Mouse (Mus musculus): ENCODE results near the gene Cd302.
A peak's percentile ranks its signal among the peaks of the same experiment; 100 is the strongest.

The Cd302 gene

GRCm38 (mm10) chr2:60284467-60284821, at the start of gene Cd302:
Cd302 (minus strand) TSS chr2:60284488.
- no peak for DNase-seq (ENCODE audit: low spot score in 2 of 2)

GRCm38 (mm10) chr2:60328641-60329040, 44.4 kb upstream of the Cd302 start:
- DNase-seq (ENCODE audit: low spot score in 2 of 2): no peak

DNA sequence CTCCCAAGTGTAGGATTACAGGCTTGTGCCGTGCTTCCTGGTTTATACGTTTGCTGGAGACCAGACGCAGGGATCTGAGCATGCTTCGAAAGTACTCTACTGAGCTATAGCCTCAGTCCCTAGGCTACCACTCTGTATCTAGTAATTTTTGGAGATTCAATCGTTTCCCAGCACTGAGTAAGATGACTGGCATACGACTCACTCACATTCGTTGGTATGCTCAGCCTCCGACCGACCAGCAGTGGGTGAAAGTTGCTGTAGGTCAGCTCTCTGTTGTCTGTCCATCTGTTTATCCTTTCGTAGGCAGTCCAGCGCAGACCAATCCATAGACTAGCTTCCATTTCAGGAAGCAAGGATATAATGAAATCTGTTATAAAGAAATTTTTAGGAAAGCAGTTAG, 43.3 kb upstream of the Cd302 start:
- DNase-seq (ENCODE audit: low spot score in 2 of 2): no peak

DNA sequence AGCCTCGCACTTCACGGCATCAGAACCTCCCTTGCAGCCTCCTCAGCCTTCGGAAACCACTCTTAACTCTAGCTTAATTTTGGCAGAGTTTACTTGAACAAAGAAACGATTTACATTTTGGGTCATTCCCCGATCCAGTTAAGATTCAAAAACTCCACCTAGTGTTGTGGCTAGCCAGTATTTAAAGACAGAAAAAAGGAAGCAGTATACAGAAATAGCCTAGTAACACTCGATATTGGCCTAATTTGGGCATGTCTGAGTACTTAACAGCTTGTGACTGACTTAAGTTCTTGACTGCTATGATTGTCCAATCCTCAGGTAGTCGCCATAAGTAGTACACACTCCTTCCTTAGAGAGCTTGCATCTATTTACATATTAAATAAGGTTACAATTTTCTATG, 42.7 kb upstream of the Cd302 start:
- DNase-seq (ENCODE audit: low spot score in 2 of 2): no peak

GRCm38 (mm10) chr2:60323411-60323810, 39.1 kb upstream of the Cd302 start:
- no peak for DNase-seq (ENCODE audit: low spot score in 2 of 2)

DNA sequence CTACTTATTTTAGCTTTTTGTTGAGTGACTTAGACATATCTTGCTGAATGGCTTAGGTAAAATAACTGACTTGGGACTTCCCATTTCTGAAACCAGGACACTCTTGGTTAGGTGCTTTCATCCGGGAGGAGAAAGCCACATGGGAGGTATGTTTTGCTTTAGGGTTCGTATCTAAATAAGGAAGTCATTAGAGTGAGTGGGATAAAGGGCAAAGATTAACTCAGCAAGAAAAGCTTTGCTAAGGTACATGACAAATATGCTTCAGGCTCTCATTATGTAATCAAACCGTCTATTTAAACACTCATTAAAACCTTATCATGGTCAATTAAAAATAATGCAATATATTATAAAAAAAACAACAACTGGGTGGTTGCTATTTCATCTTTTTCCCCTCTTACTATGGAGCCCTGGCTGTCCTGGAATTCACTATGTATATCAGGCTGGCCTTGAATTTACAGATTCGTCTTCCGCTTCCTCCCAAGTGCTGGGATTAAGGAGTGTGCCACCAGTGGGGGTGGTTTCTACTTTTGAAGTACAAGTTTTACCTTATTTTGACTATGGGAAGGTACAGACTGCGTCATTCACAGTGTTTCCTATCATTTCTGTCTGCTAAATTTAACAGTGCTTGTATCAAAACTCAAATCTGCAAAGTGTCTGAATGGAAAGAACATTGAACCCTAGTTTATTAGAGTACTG, 37.9 kb upstream of the Cd302 start:
- DNase-seq (ENCODE audit: low spot score in 2 of 2): peak in 1 of 2 experiments; percentile 4

DNA sequence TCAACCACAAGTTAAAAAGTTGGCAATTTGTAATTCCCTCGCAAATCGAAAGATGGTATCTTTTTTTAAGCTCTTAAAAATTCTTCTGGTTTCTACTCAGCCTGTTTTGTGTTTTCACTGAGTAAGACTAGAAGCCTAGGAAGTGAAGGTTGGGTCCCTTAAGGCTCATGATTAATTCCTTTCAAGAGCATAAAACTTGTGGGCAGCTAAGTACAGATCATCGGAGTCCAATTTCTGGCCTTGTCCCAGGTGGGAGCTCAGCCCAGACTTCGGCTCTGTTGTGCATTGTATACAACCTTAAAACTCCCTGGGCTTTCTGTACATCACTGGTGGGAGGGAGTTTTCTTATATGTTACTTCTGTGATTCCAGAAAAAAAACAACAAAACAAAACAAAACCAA, 19.5 kb upstream of the Cd302 start:
- DNase-seq (ENCODE audit: low spot score in 2 of 2): no peak

GRCm38 (mm10) chr2:60299323-60299722, 15.0 kb upstream of the Cd302 start:
- no peak for DNase-seq (ENCODE audit: low spot score in 2 of 2)

DNA sequence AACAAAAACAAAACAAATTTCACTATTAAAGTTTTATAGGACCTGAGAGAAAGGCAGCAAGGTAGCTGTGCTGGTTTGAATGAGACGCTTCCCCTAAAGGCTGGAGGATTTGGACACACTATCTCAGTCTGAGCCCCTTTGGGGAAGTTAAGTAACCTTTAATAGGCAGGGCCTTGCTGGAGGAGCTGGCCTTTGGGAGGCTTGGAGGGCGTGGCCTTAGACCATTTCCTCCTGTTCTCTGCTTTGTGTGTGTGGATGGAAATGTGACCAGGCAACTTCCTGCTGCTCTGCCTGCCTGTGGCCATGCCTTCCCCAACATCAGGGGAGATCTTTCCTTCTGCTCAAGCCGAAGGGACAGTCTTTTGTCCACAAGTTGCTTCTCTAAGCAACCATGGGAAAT, 14.0 kb upstream of the Cd302 start:
- no peak for DNase-seq (ENCODE audit: low spot score in 2 of 2)

DNA sequence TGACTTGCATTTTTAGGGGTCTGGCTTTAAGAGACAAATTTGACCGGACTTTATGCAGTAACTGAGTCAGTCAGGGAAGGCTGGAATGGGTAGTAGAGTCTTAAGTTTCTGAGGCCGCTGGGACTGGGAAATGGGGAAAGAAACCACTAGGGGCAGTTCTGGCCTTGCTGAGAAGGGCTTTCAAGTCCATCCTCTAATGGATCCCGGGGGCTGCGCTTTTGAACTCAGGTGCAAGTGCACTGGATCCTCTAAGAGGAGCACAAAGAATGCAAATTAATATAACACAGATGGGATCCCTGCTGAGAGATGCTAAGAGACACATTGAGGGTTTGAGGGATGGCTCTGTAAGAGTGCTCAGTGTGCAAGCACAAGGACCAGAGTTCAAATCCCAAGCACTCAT, 7.1 kb upstream of the Cd302 start:
- DNase-seq (ENCODE audit: low spot score in 2 of 2): no peak

- DNase-seq (ENCODE audit: low spot score in 2 of 2): no peak
Measured at GRCm38 (mm10) chr2:60289451-60289850, 5.2 kb upstream of the Cd302 start.

DNA sequence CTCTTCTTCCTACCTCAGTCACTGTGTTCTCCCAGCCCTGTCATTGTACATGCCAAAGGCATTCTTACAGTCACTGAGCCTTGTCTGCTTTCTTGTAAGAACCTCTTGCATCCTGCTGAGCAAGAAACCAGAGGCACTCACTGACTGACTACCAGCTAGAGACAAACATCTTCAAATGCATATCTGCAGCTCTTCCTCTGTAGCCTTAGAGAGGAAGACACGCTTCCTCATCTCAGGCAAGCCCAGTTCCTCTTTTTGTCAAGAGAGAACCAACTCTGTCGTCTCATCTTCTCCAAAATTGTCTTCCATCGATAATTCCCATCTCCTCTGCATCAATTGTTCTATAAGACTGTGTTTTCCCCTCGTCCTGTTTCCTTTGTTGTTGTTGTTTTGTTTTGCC, 4.3 kb upstream of the Cd302 start:
- DNase-seq (ENCODE audit: low spot score in 2 of 2): no peak

DNA sequence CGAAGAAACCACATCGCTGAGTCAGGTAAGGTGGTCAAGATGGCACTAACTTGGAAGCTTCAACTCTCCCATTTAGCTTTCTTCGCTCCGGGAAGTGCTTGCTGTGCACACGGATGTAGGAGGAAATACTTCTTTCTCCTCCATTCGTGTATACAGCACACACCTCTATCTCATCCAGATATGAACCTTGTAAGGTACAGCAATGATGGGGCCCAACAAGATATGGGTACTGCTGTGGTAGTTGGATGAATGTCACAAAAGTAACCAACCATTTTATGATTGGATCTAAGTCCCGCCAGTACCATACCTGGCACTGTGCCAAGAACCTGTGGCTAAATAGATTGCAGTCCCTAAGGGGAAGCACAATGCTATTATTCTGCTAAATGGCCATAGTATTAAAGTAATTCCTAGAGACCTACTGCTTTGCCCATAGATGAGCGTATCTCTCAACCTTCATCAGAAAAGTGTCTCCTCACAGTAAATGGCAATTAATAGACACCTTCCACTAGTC, 874 bp upstream of the Cd302 start:
- no peak for DNase-seq (ENCODE audit: low spot score in 2 of 2)

DNA sequence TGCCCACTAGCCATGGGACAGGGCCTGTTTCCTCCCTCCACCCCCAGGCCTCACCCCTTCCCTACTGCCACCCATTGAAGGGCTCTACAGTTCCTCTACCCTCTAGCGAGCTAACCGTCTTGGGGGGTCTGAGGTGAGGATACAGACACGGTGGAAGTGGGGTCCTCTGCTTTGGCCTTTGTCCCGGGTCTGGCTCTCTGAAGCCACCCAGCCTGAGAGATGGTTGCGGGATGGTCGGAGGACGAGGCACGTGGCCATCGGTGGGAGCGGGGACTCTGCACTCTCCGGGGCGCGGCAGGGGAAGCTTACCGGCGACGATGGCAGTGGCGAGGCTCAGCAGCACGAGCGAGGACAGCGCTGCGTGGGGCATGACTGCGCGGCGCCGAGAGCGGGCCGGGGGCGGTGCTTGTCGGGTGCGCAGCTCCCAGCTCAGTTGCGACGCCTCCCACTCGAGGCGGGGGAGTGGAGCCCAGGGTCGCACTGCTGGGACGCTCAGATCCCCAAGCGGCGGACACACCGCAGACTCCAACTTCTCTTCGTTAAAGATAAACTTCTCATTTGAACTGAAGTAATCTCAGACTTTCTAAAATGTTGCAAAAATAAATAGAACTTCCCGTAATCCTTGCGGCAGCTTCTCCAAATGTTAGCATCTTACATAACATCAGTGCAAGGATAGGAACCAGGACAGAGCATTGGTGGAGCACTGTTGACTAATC, 379 bp downstream of the Cd302 start:
- DNase-seq (ENCODE audit: low spot score in 2 of 2): peak; percentile 76 to 77

DNA sequence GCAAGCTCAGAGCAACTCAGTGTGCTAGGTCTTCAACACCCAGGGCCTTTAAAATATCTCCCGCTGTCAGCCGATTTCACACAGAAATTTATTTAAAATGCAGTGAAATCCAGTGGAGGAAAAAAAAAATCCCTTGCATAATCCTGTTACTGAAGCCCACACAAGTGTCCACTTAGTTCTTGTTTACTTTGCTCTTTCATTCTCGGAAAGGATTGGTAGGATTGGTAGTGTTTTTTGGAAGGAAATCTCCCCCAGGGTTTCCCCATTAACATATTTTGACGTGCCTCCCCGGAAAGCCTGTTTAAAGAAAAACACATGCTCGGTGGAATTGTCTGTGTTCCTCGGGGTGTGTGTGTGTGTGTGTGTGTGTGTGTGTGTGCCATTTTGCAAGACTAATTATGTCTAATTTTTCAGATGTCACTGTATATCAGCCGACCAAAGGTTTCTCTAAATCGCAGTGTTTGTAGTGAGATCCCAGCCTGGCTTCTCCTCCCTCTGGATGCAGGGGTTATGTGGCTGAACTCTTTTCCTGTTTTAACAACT, 1.0 kb downstream of the Cd302 start:
- DNase-seq (ENCODE audit: low spot score in 2 of 2): peak; percentile 7 to 15

DNA sequence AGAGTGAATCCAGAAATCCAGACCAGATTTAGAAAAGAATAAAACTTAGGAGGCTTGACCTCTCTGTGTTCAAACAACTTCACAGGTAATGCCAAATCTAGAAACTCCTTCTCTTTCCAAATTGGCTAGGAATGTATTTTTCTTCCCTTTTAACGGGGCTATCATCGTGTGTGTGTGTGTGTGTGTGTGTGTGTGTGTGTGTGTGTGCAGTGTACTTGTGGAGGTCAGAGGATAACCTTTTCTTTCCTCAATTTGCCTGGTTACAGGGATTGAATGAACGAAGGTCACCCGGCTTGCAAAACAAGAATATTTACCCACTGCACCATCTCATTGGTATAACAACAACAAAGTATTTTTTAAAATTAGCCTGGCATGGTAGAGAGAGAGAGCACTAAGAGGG, 1.7 kb downstream of the Cd302 start:
- no peak for DNase-seq (ENCODE audit: low spot score in 2 of 2)

DNA sequence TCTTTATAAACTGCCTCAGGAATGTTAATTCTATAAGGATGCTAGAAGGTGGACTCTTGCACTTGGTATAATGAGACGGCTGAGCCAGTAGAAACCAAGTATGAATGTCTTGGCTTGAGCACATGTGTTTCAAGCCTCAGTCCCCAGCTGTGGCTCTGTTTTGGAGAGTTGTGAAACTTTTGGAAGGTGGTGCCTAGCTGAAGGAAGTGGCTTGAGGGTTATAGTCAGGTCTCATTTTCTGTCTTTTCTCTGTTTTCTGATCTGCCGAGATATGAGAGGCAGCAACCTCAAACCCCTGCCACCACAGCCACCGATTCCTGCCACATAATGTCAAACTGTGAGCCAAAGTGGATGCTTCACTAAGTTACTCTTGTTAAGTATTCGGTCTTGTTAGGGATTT, 5.7 kb downstream of the Cd302 start:
- DNase-seq (ENCODE audit: low spot score in 2 of 2): no peak

GRCm38 (mm10) chr2:60269856-60270479, 14.3 kb downstream of the Cd302 start:
- no peak for DNase-seq (ENCODE audit: low spot score in 2 of 2)

DNA sequence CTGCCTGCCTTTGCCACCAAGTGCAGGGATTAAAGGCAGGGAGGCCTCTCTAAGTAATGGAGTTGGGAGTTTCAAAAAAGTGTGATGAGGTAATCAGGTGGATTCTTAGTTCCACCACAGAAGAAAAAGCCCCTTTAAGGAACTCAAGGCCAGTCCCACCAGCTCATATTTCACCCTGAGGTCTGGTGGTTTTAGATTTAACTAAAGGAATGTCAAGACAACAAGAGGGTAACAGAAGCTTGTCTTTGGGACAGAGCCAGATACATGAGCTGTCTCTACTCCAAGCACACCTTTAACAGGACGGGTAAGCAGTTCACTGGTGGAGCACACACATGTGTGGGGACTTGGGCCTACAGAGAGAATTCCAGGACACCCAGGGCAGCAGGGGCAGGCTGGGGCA, 16.7 kb downstream of the Cd302 start:
- DNase-seq (ENCODE audit: low spot score in 2 of 2): no peak

GRCm38 (mm10) chr2:60260621-60261350, 23.5 kb downstream of the Cd302 start:
- no peak for DNase-seq (ENCODE audit: low spot score in 2 of 2)

GRCm38 (mm10) chr2:60259186-60259585, 25.1 kb downstream of the Cd302 start:
- DNase-seq (ENCODE audit: low spot score in 2 of 2): no peak

GRCm38 (mm10) chr2:60256751-60257150, 27.5 kb downstream of the Cd302 start:
- DNase-seq (ENCODE audit: low spot score in 2 of 2): no peak
